Mouse (Mus musculus): ENCODE results near the gene Fxyd3.

Gene Fxyd3

GRCm38 (mm10) chr7:31076492-31076891 lies at the start of gene Fxyd3:
TSS of gene Fxyd3 (minus strand) at chr7:31076704.
- DNase-seq (ENCODE audit: low spot score in 2 of 2) = no peak

GRCm38 (mm10) chr7:31125116-31125515 lies 48.6 kb upstream of the Fxyd3 start:
- DNase-seq (ENCODE audit: low spot score in 2 of 2) = no peak

GRCm38 (mm10) chr7:31124381-31124780 lies 47.9 kb upstream of the Fxyd3 start:
- no peak for DNase-seq (ENCODE audit: low spot score in 2 of 2)

- DNase-seq (ENCODE audit: low spot score in 2 of 2) = no peak
Observed at GRCm38 (mm10) chr7:31123697-31124096, 47.2 kb upstream of the Fxyd3 start.

- no peak for DNase-seq (ENCODE audit: low spot score in 2 of 2)
Observed at GRCm38 (mm10) chr7:31122641-31123631, 46.4 kb upstream of the Fxyd3 start.

GRCm38 (mm10) chr7:31119556-31119955 lies 43.1 kb upstream of the Fxyd3 start:
- DNase-seq (ENCODE audit: low spot score in 2 of 2) = no peak

- DNase-seq (ENCODE audit: low spot score in 2 of 2) = no peak
Observed at GRCm38 (mm10) chr7:31118486-31118885, 42.0 kb upstream of the Fxyd3 start.

- DNase-seq (ENCODE audit: low spot score in 2 of 2) = no peak
Observed at GRCm38 (mm10) chr7:31117465-31117864, 41.0 kb upstream of the Fxyd3 start.

- no peak for DNase-seq (ENCODE audit: low spot score in 2 of 2)
Observed at GRCm38 (mm10) chr7:31116721-31117145, 40.2 kb upstream of the Fxyd3 start.

GRCm38 (mm10) chr7:31115587-31116043 lies 39.1 kb upstream of the Fxyd3 start:
- peak; percentile 42 to 53 for DNase-seq (ENCODE audit: low spot score in 2 of 2)

- no peak for DNase-seq (ENCODE audit: low spot score in 2 of 2)
Observed at GRCm38 (mm10) chr7:31115182-31115581, 38.7 kb upstream of the Fxyd3 start, which contains the start of gene Hpn. TSS of gene Hpn (minus strand) at chr7:31115290.

- no peak for DNase-seq (ENCODE audit: low spot score in 2 of 2)
Observed at GRCm38 (mm10) chr7:31114646-31115045, 38.1 kb upstream of the Fxyd3 start.

- no peak for DNase-seq (ENCODE audit: low spot score in 2 of 2)
Observed at GRCm38 (mm10) chr7:31113800-31114199, 37.3 kb upstream of the Fxyd3 start.

- no peak for DNase-seq (ENCODE audit: low spot score in 2 of 2)
Observed at GRCm38 (mm10) chr7:31112036-31112435, 35.5 kb upstream of the Fxyd3 start.

GRCm38 (mm10) chr7:31110861-31111385 lies 34.4 kb upstream of the Fxyd3 start:
- no peak for DNase-seq (ENCODE audit: low spot score in 2 of 2)

GRCm38 (mm10) chr7:31109796-31110195 lies 33.3 kb upstream of the Fxyd3 start:
- no peak for DNase-seq (ENCODE audit: low spot score in 2 of 2)

- DNase-seq (ENCODE audit: low spot score in 2 of 2) = no peak
Observed at GRCm38 (mm10) chr7:31109091-31109490, 32.6 kb upstream of the Fxyd3 start.

GRCm38 (mm10) chr7:31107781-31108180 lies 31.3 kb upstream of the Fxyd3 start:
- no peak for DNase-seq (ENCODE audit: low spot score in 2 of 2)

GRCm38 (mm10) chr7:31106166-31106565 lies 29.7 kb upstream of the Fxyd3 start:
- DNase-seq (ENCODE audit: low spot score in 2 of 2) = no peak

GRCm38 (mm10) chr7:31105061-31105768 lies 28.7 kb upstream of the Fxyd3 start:
- DNase-seq (ENCODE audit: low spot score in 2 of 2) = no peak

GRCm38 (mm10) chr7:31100786-31101185 lies 24.3 kb upstream of the Fxyd3 start:
- DNase-seq (ENCODE audit: low spot score in 2 of 2) = no peak

- no peak for DNase-seq (ENCODE audit: low spot score in 2 of 2)
Observed at GRCm38 (mm10) chr7:31099612-31099982, 23.1 kb upstream of the Fxyd3 start.

All from spleen, postnatal 36 days (tissue).